Mouse (Mus musculus) embryo, embryonic 10.5 days (tissue): ENCODE data around the gene Dgki.
A peak's percentile ranks its signal among the peaks of the same experiment; 100 is the strongest.

Experiments used
- DNase-seq: peaks from one replicate; pipeline ENCODE4 v3.0.0-alpha.2; 2015; ENCODE audit warnings: low spot score

The Dgki gene

DNA sequence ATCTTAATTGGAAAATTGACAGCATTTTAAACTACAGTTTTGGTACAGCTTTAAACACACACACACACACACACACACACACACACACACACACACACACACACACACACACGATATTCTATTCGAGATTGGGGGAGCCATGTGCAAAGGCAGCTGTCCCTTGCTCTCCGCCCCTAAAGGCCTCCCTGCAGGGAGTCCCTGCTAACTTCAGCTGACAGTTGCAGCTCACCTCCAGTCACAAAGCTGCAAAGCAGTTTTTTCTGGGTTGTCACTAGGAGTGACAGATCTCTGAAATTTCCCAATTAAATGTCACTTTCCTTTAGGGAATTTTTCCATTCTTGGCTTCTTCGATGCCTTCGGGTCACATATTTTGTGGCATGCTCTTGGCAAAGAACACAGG lies 489.5 kb downstream of the Dgki start:
- DNase-seq = peak; percentile 55

GRCm38 (mm10) chr6:36809747-36810285 lies 490.2 kb downstream of the Dgki start, which contains the start of gene Ptn:
Ptn (minus strand) TSS chr6:36810220.
- DNase-seq = peak; percentile 85

- DNase-seq = peak; percentile 70
These were observed 490.7 kb downstream of the Dgki start for GRCm38 (mm10) chr6:36809311-36809726.

DNA sequence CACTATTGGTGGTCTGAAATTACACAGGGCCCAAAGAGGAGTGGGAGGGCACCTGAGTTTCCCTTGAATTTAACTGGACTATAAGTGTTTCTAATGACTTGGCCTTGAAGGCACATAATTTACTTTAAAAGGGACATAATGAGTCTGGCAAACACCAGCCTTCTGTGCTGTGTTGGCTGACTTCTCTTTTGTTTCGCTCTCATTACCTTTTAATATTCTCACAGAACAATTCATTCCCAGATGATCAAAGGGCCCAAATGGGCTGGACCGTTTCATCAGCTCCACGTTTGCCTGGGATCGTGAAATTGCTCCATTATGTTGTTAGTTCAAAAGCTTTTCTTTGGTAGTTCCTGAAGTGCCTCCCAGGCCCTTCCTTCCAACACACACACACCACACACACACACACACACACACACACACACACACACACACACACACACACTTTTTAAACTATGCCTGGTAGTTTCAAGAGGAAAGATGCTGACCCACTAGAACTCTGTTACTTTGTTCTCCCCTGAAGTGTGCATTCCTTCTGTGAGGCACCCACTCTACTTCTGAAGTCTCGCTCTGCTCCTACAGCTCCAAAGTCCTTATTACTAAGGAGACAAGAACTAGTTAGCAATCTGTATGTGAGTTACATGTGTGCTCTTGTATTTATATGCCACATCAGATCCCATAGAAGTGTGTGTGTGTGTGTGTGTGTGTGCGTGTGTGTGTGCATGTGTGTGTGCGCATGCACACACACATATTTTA lies 491.5 kb downstream of the Dgki start:
- DNase-seq = peak; percentile 45

GRCm38 (mm10) chr6:36806906-36807305 lies 493.1 kb downstream of the Dgki start:
- no peak for DNase-seq

DNA sequence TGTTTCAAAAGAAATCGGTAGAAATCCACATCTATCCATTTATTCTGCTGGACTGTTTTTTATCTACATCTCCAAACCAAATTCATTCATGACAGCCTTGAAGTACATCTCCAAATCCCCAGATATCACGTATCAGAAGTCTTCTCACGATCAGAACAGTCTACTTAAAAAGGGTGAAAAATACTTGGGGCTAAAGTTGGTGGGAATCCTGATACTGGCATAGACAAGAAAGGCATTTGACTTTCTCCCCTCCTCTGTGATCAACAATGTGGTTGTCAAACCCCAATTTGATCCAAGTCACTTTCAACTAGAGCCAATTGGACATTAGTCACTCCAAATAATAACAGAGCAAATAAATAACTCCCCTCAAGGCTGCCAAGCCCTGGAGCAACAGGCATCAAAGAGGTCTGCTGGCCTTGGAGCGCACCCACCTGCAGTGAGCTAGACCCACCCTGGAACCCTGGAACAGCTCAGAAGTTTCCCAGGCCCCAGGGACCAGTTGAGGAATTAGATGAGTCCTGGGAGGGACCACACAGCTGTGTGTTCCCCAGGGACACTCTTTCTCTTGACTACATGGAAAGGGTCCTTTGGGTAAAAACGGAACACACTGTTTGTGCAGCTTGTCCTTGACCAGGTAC lies 499.6 kb downstream of the Dgki start:
- no peak for DNase-seq

- DNase-seq = no peak
These were observed 502.8 kb downstream of the Dgki start for GRCm38 (mm10) chr6:36797066-36797655.
